Mouse (Mus musculus): Measurements from ENCODE around the gene Zfp280b. TPM values are rescaled to one million over a fixed set of nuclear protein-coding genes. Genes with fewer than 3 reads are reported as not detected.

The Zfp280b gene
- polyA plus RNA-seq (2012; ENCODE audit: low replicate concordance), result 4.6 and 9.2 TPM in 2 replicates

DNA sequence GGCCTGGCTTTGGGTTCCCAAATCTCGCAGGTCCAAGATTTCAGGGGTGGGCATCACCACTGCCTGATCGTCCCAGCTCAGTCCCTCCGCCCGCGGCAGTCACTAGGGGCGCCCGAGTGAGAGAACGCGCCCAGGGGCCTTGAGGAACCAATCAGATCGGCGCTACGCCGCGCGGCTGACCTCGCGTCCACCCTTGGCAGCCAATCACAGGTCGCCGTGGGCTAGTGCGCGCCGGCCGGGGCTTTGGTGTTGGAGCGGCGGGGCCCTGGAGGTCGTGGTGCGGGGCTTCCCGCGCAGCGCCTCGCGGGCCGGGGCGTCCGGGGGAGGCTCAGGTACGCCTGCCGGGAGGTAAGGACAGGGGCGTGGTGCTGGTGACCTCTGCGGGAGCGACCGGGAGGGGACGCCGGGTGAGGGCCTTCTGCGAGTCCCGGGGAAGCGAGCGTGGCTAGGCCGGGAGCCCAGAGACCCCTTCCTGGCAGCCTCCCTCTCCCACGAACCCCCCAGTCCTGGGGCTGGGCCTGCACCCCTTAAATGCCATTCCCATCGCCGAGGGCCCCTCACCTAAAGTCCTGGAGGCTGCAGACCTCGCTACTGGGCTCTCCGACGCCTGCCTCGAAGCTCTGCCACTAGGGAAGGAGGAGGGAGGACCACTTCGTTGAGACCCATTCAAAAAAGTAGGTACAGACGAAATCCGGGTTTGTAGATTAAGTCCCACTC lies at the start of gene Zfp280b:
TSS of gene Zfp280b (plus strand) at position 249 of the 717 bp plus-strand sequence.

Other genes with a start within 250 kb of the Zfp280b start
- 0.63 and 2.4 TPM in 2 replicates for gene Gstt1, start 234.1 kb upstream of the Zfp280b start, polyA plus RNA-seq (2012; ENCODE audit: low replicate concordance)
- not detected in 2 replicates for gene Gstt4, start 210.1 kb upstream of the Zfp280b start, polyA plus RNA-seq (2012; ENCODE audit: low replicate concordance)
- gene Gstt2, start 195.2 kb upstream of the Zfp280b start, polyA plus RNA-seq (2012; ENCODE audit: low replicate concordance), result 11.9 and 17.2 TPM in 2 replicates
- gene Mif, start 172.4 kb upstream of the Zfp280b start, polyA plus RNA-seq (2012; ENCODE audit: low replicate concordance), result 301 and 511 TPM in 2 replicates
- gene Derl3, start 139.2 kb upstream of the Zfp280b start, polyA plus RNA-seq (2012; ENCODE audit: low replicate concordance), result 204 and 543 TPM in 2 replicates
- 154 and 351 TPM in 2 replicates for gene Smarcb1, start 111.0 kb upstream of the Zfp280b start, polyA plus RNA-seq (2012; ENCODE audit: low replicate concordance)
- gene Chchd10, start 99.5 kb upstream of the Zfp280b start, polyA plus RNA-seq (2012; ENCODE audit: low replicate concordance), result 254 and 472 TPM in 2 replicates
- 3.1 and 4.1 TPM in 2 replicates for gene Mmp11, start 96.2 kb upstream of the Zfp280b start, polyA plus RNA-seq (2012; ENCODE audit: low replicate concordance)
- gene Gm867, start 92.0 kb upstream of the Zfp280b start, polyA plus RNA-seq (2012; ENCODE audit: low replicate concordance), result 2.0 TPM in 1 of 2 replicates, not detected in the other
- 12.9 and 13.7 TPM in 2 replicates for gene Vpreb3, start 89.6 kb upstream of the Zfp280b start, polyA plus RNA-seq (2012; ENCODE audit: low replicate concordance)
- 0.08 and 0.16 TPM in 2 replicates for gene Gm5134, start 78.1 kb upstream of the Zfp280b start, polyA plus RNA-seq (2012; ENCODE audit: low replicate concordance)
- gene Slc5a4b, start 78.3 kb downstream of the Zfp280b start, polyA plus RNA-seq (2012; ENCODE audit: low replicate concordance), result not detected in 2 replicates
- gene Slc5a4a, start 114.8 kb downstream of the Zfp280b start, polyA plus RNA-seq (2012; ENCODE audit: low replicate concordance), result not detected in 2 replicates
- 6.6 and 8.3 TPM in 2 replicates for gene Prmt2, start 205.2 kb downstream of the Zfp280b start, polyA plus RNA-seq (2012; ENCODE audit: low replicate concordance)
- gene S100b, start 221.2 kb downstream of the Zfp280b start, polyA plus RNA-seq (2012; ENCODE audit: low replicate concordance), result not detected in 2 replicates

All from hematopoietic multipotent progenitor cell, adult 10-12 weeks (in vitro differentiated cells).